Mouse (Mus musculus): ENCODE results near the gene Camsap3.

- TF ChIP-seq CTCF (IDR thresholded peaks at IDR 0.05; ENCODE audit: extremely low read depth, insufficient read length, insufficient replicate concordance, low read depth, low read length) (no peak), POLR2A (IDR thresholded peaks at IDR 0.05; ENCODE audit: low read depth, low read length) (no peak)
These were observed 19.3 kb upstream of the Camsap3 start, which contains the start of gene C330021F23Rik for GRCm38 (mm10) chr8:3567641-3568371.

Data from small intestine, adult 2 months (tissue).